Mouse (Mus musculus) left cerebral cortex, adult 18-20 months (tissue): ENCODE data around the gene Pde9a. TPM values are rescaled to one million over a fixed set of nuclear protein-coding genes. Genes with fewer than 3 reads are reported as not detected.

Experiments used
- DNase-seq, 2 experiments: peaks; one replicate each; pipeline ENCODE4 v3.0.0; 2021 to 2022; ENCODE audit warnings: low spot score in 2 of 2, mixed read lengths in 1 of 2
- total RNA-seq, 2 experiments: library from RNA; stranded (reverse); gene quantifications; 2 replicates each; pipeline ENCODE4 v1.2.3; 2021

Pde9a gene
- total RNA-seq, 2 experiments from 2014 or later, result 21.2 to 22.4 TPM

- peak; percentile 69 to 76 for DNase-seq
Measured at GRCm38 (mm10) chr17:31456723-31457567, 70.9 kb downstream of the Pde9a start.

DNA sequence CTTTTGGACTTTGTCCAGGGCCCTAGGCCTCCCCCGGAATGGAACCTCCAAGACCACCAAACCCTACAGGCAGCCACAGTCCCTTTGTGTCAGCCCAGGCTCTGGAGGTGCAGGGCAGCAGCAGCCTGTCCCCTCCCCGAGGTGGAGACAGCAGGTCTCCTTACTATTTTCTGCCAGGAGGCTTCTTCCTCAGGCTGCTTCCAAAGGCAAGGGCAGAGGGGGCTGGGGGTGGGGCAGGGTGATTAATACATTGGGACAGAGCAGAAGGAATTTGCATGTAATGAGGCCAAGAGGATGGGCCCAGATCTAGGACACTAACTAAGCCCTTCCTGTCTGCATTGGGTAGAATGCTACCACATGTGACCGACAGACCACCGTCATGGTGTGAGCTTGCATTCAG lies 74.4 kb downstream of the Pde9a start:
- DNase-seq, result no peak

DNA sequence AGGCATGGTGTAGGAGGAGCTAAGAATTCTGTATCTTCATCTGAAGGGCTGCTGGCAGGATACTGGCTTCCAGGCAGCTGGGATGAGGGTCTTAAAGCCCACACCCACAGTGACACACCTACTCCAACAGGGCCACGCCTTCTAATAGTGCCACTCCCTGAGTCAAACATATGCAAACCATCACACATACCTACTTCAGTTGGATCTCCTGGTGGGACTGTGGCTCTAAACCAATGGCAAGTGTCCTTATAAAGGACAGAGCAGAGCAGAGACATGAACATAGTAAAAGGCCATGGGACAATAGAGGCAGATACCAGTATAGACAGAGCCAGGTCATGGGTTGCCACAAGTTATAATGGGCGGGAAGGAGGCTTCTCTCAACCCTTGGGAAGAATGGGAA lies 76.5 kb downstream of the Pde9a start:
- DNase-seq, result no peak

DNA sequence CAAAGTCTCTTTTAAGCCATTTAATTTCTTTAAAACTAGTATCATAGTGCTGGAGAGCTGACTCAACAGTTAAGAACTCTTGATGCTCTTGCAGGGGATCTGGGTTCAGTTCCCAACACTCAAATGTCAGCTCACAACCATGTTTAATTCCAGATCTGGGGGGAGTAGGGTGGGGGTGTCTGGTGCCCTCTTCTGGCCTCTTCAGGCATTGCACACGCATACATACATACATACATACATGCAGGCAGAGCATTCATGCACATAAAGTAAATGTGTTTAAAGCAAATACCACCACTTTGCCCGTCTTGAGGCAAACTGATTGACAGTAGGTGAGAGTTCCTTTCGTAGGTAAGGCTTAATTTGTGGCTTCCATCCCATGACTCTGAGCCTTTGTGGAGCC lies 80.8 kb downstream of the Pde9a start:
- no peak for DNase-seq

- no peak for DNase-seq
Measured at GRCm38 (mm10) chr17:31468496-31468895, 82.5 kb downstream of the Pde9a start.

DNA sequence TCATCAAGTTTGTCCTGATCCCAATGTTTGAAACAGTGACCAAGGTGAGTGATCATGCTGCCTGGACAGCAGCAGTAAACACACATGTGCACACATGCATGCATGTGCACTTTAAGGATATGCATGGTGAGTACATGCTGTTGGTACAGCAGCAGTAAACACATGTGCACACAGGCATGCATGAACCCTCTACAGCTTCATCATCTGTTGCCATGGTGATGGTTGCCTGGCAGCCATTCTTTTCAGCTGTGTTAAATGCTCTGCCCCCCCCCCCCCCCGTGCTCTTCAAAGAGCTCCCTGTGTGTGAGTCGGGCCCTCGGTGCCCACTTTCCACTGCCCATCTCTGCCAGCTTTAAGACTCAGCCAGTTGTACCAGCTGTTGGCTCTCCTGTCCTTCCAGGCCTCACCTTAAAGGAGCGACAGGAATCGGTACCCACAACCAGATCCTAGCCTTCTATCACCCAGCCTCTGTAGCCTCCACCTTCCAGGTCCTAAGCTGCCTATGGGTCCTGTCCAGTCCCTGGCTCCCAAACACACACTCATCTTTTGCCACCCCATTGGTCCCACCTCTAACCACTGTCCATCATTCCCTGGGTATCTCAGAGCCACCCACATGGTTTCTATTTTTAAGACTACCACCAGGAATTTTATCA lies 84.9 kb downstream of the Pde9a start:
- DNase-seq, result no peak

DNA sequence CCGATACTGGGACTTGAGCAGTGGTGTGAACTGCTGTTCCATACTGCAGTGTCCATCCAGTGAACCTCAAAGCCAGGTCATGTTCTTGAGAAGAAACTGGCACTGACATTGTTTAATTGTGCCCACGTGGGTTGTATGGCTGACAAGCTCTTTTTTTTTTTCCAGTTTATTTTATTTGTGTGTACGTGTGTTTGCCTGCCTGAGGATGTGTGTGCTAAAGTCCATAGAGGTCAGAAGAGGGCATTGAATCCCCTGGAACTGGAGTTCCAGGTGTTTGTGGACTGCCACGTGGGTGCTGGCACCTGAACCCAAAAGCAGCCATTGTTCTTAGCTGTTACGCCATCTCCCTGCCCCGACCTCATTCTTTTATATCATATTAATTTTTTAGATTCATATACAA lies 88.4 kb downstream of the Pde9a start:
- DNase-seq, result no peak

DNA sequence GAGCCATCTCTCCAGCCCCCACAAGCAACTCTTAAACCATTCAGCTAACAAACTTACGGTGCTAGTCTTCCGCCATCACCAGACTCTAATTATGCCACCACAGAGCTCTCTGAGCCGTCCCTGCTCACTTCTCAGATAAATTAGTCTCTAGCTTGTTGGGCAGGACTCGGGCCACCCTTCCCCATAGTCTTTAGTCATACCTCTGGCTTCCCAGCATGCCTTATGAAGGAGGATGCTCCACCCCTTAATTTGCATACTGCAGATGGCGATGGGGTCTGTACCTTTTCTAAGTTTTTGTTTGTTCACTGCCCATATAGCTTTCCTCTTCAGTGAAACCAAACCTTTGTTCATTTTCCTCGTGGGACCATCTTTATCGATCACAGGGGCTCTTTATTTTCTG lies 92.6 kb downstream of the Pde9a start:
- no peak for DNase-seq

- no peak for DNase-seq
Measured at GRCm38 (mm10) chr17:31479108-31479844, 93.3 kb downstream of the Pde9a start.

GRCm38 (mm10) chr17:31486616-31487198 lies 100.7 kb downstream of the Pde9a start:
- no peak for DNase-seq

GRCm38 (mm10) chr17:31487433-31488060 lies 101.5 kb downstream of the Pde9a start:
- DNase-seq, result no peak

GRCm38 (mm10) chr17:31491355-31491754 lies 105.3 kb downstream of the Pde9a start:
- no peak for DNase-seq

- DNase-seq, result peak; percentile 71 to 79
Measured at GRCm38 (mm10) chr17:31492416-31492815, 106.4 kb downstream of the Pde9a start.

GRCm38 (mm10) chr17:31494989-31495388 lies 109.0 kb downstream of the Pde9a start:
- DNase-seq, result no peak

- DNase-seq, result no peak
Measured at GRCm38 (mm10) chr17:31497726-31498125, 111.7 kb downstream of the Pde9a start.

DNA sequence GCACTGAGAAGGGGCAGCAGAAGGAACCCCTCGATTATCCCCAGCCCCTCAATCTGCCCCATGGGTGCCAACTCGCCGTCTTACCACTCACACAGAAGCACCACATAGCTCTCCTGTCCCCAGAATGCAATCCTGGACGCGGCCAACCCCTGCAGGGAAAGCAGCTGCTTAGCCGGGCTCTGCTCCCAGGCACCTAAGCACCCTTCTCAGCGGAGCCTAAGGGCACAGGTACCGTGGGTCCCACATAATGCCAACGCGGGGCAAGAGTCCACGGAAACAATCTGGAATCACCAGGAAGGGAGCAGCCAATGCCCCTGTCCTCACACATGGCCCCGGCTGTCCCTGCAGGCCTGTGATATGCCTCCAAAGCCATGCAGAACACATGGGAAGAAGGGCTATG lies 113.7 kb downstream of the Pde9a start:
- no peak for DNase-seq

- DNase-seq, result no peak
Measured at GRCm38 (mm10) chr17:31500416-31500815, 114.4 kb downstream of the Pde9a start.

- DNase-seq, result no peak
Measured at GRCm38 (mm10) chr17:31500908-31501307, 114.9 kb downstream of the Pde9a start.

DNA sequence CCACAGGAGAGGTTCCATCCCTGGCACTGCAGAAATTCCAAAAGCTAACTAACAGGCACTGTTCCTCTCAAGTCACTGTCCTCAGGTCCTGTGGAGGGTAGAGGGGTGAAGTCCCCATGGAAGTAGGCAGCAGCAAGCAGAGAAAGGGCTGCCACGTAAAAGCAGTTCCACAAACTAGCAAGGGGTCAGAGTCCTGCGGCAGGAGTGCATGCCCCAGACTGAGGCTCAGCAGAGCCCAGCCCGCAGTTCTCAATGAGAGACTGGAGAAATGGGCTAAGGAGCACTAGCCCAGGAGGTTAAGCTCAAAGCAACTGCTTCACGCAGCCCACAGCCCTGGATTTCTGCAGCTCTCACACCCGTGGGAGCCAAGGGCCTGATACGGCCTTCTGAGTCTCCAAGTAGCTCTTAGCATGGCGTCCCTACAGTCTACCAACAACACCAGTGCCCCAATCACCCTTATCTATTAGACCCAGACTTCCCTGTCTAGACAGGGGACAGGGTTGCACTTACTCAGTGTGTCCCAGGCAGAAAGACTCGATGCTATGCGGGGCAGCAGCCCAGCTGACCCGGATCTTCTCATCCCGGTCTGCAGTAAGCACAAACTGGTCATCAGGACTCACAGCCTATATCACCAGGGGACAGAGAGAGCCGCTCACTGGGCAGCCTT lies 116.4 kb downstream of the Pde9a start:
- DNase-seq, result no peak

DNA sequence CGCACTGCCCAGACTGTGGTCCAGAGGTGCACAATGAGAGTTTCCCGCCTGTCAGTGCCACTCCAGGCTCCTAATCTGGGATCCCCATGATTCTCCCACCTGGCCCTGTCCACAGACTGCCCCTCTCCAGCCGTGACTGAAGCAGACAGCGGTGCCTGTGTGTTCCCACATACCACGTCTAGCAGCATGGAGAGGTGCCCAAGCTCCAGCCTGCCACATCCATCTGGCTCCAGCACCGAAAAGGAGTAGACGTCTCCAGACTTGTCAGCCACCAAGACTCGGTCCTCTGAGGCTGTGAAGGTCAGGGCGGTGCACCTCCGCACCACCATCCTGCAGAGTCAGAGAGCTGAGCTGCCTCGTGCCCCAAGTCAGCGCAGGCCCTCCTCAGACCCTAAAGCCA lies 117.3 kb downstream of the Pde9a start:
- peak in 1 of 2 experiments; percentile 33 for DNase-seq

- no peak for DNase-seq
Measured at GRCm38 (mm10) chr17:31503936-31504335, 117.9 kb downstream of the Pde9a start.
